Mouse (Mus musculus): ENCODE measurements around the gene Gm11011.

Gm11011 gene

DNA sequence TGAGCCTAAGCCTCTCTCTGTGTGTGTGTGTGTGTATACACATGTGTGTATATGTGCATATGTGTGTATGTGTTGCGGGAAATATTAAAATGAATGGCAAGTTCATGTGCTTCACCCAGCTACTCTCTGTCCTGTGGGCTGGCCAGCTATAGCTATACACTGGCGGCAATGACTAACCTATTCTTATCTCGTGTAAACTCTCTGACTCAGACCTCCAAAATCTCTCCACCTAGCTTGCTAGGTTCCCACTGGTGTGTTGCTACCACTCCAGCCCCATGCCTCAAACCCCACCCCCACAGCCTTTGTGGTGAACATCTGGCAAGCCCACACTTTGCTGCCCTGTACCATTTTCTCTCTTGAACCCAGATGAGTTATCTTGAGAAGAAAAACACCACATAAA is 857 bp downstream of the Gm11011 start:
- no peak for DNase-seq (ENCODE audit: low spot score)

GRCm38 (mm10) chr2:169585631-169586285 is 1.8 kb downstream of the Gm11011 start:
- DNase-seq (ENCODE audit: low spot score): no peak

DNA sequence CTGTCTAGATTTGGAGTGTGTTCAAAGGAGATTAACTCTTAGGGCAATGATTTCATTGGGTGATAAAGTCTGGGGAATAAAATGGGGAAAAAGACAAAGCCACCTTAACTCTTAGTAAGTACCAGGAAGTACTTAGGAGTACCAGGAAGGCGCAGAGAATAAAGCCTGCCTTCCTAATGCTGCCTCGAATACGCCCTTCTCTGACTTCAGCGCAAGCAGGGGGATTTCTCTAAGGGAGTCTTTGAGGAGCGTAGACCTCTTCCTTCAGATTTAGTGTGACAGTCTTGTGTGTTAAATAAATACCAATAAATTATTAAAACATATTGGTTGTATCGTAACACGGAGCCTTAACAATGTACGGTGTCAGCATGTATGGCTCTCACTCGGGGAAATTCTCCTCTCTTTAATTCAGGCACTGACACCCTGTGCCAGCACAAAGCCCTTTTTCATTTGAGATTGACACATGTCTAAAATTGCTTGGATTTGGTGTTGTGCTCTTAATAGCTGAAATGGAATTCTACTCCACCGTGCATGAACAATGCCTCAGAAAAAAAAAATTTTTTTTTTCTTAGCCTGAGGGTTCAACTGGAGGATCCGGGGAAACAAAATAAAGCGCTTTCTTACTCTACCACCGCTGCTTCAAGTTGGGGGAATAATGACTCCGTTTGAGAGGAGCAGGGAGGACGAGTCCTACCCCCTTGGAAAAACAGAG is 2.6 kb downstream of the Gm11011 start:
- no peak for DNase-seq (ENCODE audit: low spot score)

DNA sequence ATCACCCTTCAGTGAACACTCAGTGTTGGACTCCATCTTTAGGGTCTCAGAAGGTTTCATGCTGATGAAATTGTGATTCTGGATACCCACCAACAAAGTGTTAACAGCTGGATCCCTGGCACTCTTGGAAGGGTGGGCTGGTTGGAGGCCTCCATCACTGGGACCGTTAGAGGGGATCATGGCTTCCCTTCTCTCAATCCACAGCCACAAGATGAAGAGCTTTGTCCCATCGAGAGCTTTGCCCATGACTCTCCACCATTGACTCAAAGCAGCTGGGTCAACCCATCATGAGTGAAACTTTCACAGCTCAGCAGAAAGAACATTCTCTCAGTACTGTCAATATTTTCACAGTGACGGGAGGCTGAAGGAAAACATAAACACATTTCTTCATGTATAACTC is 4.1 kb downstream of the Gm11011 start:
- DNase-seq (ENCODE audit: low spot score): no peak

GRCm38 (mm10) chr2:169577508-169578196 is 9.9 kb downstream of the Gm11011 start:
- DNase-seq (ENCODE audit: low spot score): no peak

GRCm38 (mm10) chr2:169570063-169570462 is 17.5 kb downstream of the Gm11011 start:
- DNase-seq (ENCODE audit: low spot score): no peak

DNA sequence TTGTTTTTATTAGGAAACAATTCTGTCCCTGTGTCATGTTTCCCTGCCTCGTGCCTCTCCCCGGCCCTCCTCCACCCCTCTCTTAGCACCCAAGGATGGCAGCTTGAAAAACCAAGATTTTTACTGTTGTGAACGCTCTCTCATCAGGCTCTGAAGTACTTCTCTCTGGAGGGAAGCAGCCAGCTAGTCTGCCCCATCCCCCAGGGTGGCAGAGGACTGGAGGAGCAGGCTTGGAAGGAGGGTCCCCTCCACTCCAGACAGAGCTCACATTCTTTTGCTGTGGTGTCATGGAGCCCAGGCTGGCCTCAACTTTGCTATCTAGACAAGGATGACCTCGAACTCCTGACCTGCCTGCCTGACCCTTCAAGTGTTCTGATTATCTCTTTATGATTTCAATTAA is 21.4 kb downstream of the Gm11011 start:
- DNase-seq (ENCODE audit: low spot score): no peak

GRCm38 (mm10) chr2:169565751-169566150 is 21.8 kb downstream of the Gm11011 start:
- DNase-seq (ENCODE audit: low spot score): no peak

DNA sequence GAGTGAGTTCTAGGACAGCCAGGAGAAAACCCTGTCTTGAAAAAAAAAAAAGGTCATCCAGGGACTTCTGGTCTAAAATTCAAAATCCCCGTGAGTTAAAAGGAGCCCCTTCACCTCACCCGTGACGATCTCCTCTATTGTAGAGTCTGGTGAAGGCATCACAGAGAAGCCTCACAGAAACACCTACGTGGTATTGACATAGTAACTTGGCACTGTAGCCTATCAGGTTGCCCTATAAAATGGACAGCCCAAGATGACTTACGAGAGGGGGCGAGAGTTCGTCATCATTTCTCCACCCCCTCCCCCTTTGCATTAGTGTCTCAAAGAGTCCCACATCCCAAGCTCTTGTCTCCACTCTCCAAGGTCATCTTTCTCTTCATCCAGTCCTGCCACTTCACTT is 41.9 kb downstream of the Gm11011 start:
- no peak for DNase-seq (ENCODE audit: low spot score)

DNA sequence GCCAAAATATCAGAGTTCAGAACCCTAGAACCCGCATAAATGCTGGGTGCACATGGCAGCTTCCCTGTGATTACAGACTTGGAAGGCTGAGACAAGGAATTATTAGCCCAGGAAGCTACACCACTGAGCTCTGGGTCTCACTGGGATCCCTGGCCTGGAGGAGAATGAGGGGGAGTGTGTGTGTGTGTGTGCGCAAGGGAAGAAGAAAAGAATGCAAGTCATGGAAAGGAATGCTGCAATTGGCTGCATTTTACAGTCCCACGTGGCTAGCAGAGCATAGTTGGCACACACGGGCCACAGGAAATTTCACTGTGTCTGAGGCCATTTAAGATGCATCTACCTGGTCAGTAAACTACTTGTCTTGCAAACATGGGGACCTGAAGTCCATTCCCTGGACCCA is 48.6 kb downstream of the Gm11011 start:
- DNase-seq (ENCODE audit: low spot score): no peak
